Mouse (Mus musculus): ENCODE data around the gene Fam124a. TPM values are rescaled to one million over a fixed set of nuclear protein-coding genes. Genes with fewer than 3 reads are reported as not detected.
"Not testable (repeated sequence)": the region's sequence is repeated elsewhere in the genome, so short reads cannot be mapped to it uniquely, and the experiment has no call there.

Gene Fam124a
- polyA plus RNA-seq, 1 experiment from 2014 or later, result 1.3 TPM

- no peak overlapping the region for H3K4me2 ChIP-seq
- ATAC-seq (replicated peaks; ENCODE audit: insufficient number of reproducible peaks, low FRiP score, low TSS enrichment), result no peak
- H3K4me3 ChIP-seq (ENCODE audit: low read depth, low read length), result no peak overlapping the region
- no peak overlapping the region for H3K9ac ChIP-seq (ENCODE audit: low read depth, low read length)
- no peaks in the 10 kb centered on the region for H3K4me1 ChIP-seq (ENCODE audit: control insufficient read depth, insufficient read depth, low read length)
- H3K27ac ChIP-seq (ENCODE audit: low read depth, low read length), result no peak overlapping the region
- no peaks in the 10 kb centered on the region for H3K27me3 ChIP-seq (ENCODE audit: control insufficient read depth, insufficient read depth, low read length)
- no peaks in the 10 kb centered on the region for H3K9me3 ChIP-seq (replicated peaks; ENCODE audit: control insufficient read depth, low read length)
- WGBS (ENCODE audit: insufficient replicate concordance), result 27% methylated on average over 9 of the region's 9 CpGs
- H3K36me3 ChIP-seq (ENCODE audit: control insufficient read depth, insufficient read depth, low read length), result no peaks in the 10 kb centered on the region
Measured at GRCm38 (mm10) chr14:62637436-62638344, 82.2 kb downstream of the Fam124a start.

- no peak overlapping the region for H3K4me2 ChIP-seq
- 65% methylated on average over 6 of the region's 6 CpGs for WGBS (ENCODE audit: insufficient replicate concordance)
- no peak for ATAC-seq (replicated peaks; ENCODE audit: insufficient number of reproducible peaks, low FRiP score, low TSS enrichment)
Measured at GRCm38 (mm10) chr14:62638345-62638702, 82.8 kb downstream of the Fam124a start.

GRCm38 (mm10) chr14:62639111-62639510 is 83.6 kb downstream of the Fam124a start:
- no peaks in the 10 kb centered on the region for H3K36me3 ChIP-seq (ENCODE audit: control insufficient read depth, insufficient read depth, low read length)
- no peaks in the 10 kb centered on the region for H3K9me3 ChIP-seq (replicated peaks; ENCODE audit: control insufficient read depth, low read length)
- no peaks in the 10 kb centered on the region for H3K4me1 ChIP-seq (ENCODE audit: control insufficient read depth, insufficient read depth, low read length)
- WGBS (ENCODE audit: insufficient replicate concordance), result 62% methylated on average over 6 of the region's 6 CpGs
- H3K4me2 ChIP-seq, result no peak overlapping the region
- no peaks in the 10 kb centered on the region for H3K27me3 ChIP-seq (ENCODE audit: control insufficient read depth, insufficient read depth, low read length)
- no peak overlapping the region for H3K4me3 ChIP-seq (ENCODE audit: low read depth, low read length)
- no peak overlapping the region for H3K9ac ChIP-seq (ENCODE audit: low read depth, low read length)
- no peak overlapping the region for H3K27ac ChIP-seq (ENCODE audit: low read depth, low read length)
- ATAC-seq (replicated peaks; ENCODE audit: insufficient number of reproducible peaks, low FRiP score, low TSS enrichment), result no peak

More at GRCm38 (mm10) chr14:62638345-62638702, 82.8 kb downstream of the Fam124a start:
- Histone ChIP-seq H3K9me3 (replicated peaks; ENCODE audit: control insufficient read depth, low read length) (no peaks in the 10 kb centered on the region), H3K4me1 (ENCODE audit: control insufficient read depth, insufficient read depth, low read length) (no peaks in the 10 kb centered on the region), H3K36me3 (ENCODE audit: control insufficient read depth, insufficient read depth, low read length) (no peaks in the 10 kb centered on the region), H3K4me3 (ENCODE audit: low read depth, low read length) (no peak overlapping the region), H3K9ac (ENCODE audit: low read depth, low read length) (no peak overlapping the region), H3K27me3 (ENCODE audit: control insufficient read depth, insufficient read depth, low read length) (no peaks in the 10 kb centered on the region), H3K27ac (ENCODE audit: low read depth, low read length) (no peak overlapping the region)

- ATAC-seq (replicated peaks; ENCODE audit: insufficient number of reproducible peaks, low FRiP score, low TSS enrichment), result no peak
- no peak overlapping the region for H3K4me2 ChIP-seq
- no peak overlapping the region for H3K4me3 ChIP-seq (ENCODE audit: low read depth, low read length)
- no peak overlapping the region for H3K9ac ChIP-seq (ENCODE audit: low read depth, low read length)
- H3K9me3 ChIP-seq (replicated peaks; ENCODE audit: control insufficient read depth, low read length), result no peaks in the 10 kb centered on the region
- H3K27me3 ChIP-seq (ENCODE audit: control insufficient read depth, insufficient read depth, low read length), result no peaks in the 10 kb centered on the region
- H3K36me3 ChIP-seq (ENCODE audit: control insufficient read depth, insufficient read depth, low read length), result no peaks in the 10 kb centered on the region
- H3K4me1 ChIP-seq (ENCODE audit: control insufficient read depth, insufficient read depth, low read length), result no peaks in the 10 kb centered on the region
- 83% methylated on average over 5 of the region's 5 CpGs for WGBS (ENCODE audit: insufficient replicate concordance)
- no peak overlapping the region for H3K27ac ChIP-seq (ENCODE audit: low read depth, low read length)
Measured at GRCm38 (mm10) chr14:62639551-62639950, 84.0 kb downstream of the Fam124a start.

GRCm38 (mm10) chr14:62640396-62640795 is 84.9 kb downstream of the Fam124a start:
- Histone ChIP-seq H3K27ac (ENCODE audit: low read depth, low read length) (no peak overlapping the region), H3K4me1 (ENCODE audit: control insufficient read depth, insufficient read depth, low read length) (no peaks in the 10 kb centered on the region), H3K4me3 (ENCODE audit: low read depth, low read length) (no peak overlapping the region), H3K9ac (ENCODE audit: low read depth, low read length) (no peak overlapping the region), H3K4me2 (no peak overlapping the region), H3K27me3 (ENCODE audit: control insufficient read depth, insufficient read depth, low read length) (no peaks in the 10 kb centered on the region), H3K36me3 (ENCODE audit: control insufficient read depth, insufficient read depth, low read length) (no peaks in the 10 kb centered on the region), H3K9me3 (replicated peaks; ENCODE audit: control insufficient read depth, low read length) (no peaks in the 10 kb centered on the region)
- no peak for ATAC-seq (replicated peaks; ENCODE audit: insufficient number of reproducible peaks, low FRiP score, low TSS enrichment)
- 59% methylated on average over 4 of the region's 4 CpGs for WGBS (ENCODE audit: insufficient replicate concordance)

GRCm38 (mm10) chr14:62642368-62642767 is 86.8 kb downstream of the Fam124a start:
- H3K27me3 ChIP-seq (ENCODE audit: control insufficient read depth, insufficient read depth, low read length); H3K9me3 ChIP-seq (replicated peaks; ENCODE audit: control insufficient read depth, low read length); H3K9ac ChIP-seq (ENCODE audit: low read depth, low read length); H3K36me3 ChIP-seq (ENCODE audit: control insufficient read depth, insufficient read depth, low read length); H3K4me1 ChIP-seq (ENCODE audit: control insufficient read depth, insufficient read depth, low read length); H3K4me3 ChIP-seq (ENCODE audit: low read depth, low read length); ATAC-seq (replicated peaks; ENCODE audit: insufficient number of reproducible peaks, low FRiP score, low TSS enrichment); H3K27ac ChIP-seq (ENCODE audit: low read depth, low read length); H3K4me2 ChIP-seq: not testable (repeated sequence)
- 69% methylated on average over 5 of the region's 7 CpGs for WGBS (ENCODE audit: insufficient replicate concordance)

- 78% methylated on average over 6 of the region's 6 CpGs for WGBS (ENCODE audit: insufficient replicate concordance)
- no peak overlapping the region for H3K4me3 ChIP-seq (ENCODE audit: low read depth, low read length)
- no peak overlapping the region for H3K4me2 ChIP-seq
- H3K9ac ChIP-seq (ENCODE audit: low read depth, low read length), result no peak overlapping the region
- no peak for ATAC-seq (replicated peaks; ENCODE audit: insufficient number of reproducible peaks, low FRiP score, low TSS enrichment)
- H3K27me3 ChIP-seq (ENCODE audit: control insufficient read depth, insufficient read depth, low read length), result no peaks in the 10 kb centered on the region
- H3K36me3 ChIP-seq (ENCODE audit: control insufficient read depth, insufficient read depth, low read length), result no peaks in the 10 kb centered on the region
- H3K9me3 ChIP-seq (replicated peaks; ENCODE audit: control insufficient read depth, low read length), result no peaks in the 10 kb centered on the region
- H3K27ac ChIP-seq (ENCODE audit: low read depth, low read length), result no peak overlapping the region
- no peaks in the 10 kb centered on the region for H3K4me1 ChIP-seq (ENCODE audit: control insufficient read depth, insufficient read depth, low read length)
Measured at GRCm38 (mm10) chr14:62648405-62648804, 92.9 kb downstream of the Fam124a start.

- Histone ChIP-seq H3K4me2 (no peak overlapping the region), H3K9ac (ENCODE audit: low read depth, low read length) (no peak overlapping the region), H3K27ac (ENCODE audit: low read depth, low read length) (no peak overlapping the region), H3K4me3 (ENCODE audit: low read depth, low read length) (no peak overlapping the region), H3K4me1 (ENCODE audit: control insufficient read depth, insufficient read depth, low read length) (no peaks in the 10 kb centered on the region), H3K9me3 (replicated peaks; ENCODE audit: control insufficient read depth, low read length) (no peaks in the 10 kb centered on the region), H3K27me3 (ENCODE audit: control insufficient read depth, insufficient read depth, low read length) (no peaks in the 10 kb centered on the region), H3K36me3 (ENCODE audit: control insufficient read depth, insufficient read depth, low read length) (no peaks in the 10 kb centered on the region)
- ATAC-seq (replicated peaks; ENCODE audit: insufficient number of reproducible peaks, low FRiP score, low TSS enrichment), result no peak
- WGBS (ENCODE audit: insufficient replicate concordance), result 61% methylated on average over 3 of the region's 3 CpGs
Measured at GRCm38 (mm10) chr14:62650376-62650775, 94.8 kb downstream of the Fam124a start.

- no peak overlapping the region for H3K9ac ChIP-seq (ENCODE audit: low read depth, low read length)
- no peak overlapping the region for H3K4me2 ChIP-seq
- no peaks in the 10 kb centered on the region for H3K36me3 ChIP-seq (ENCODE audit: control insufficient read depth, insufficient read depth, low read length)
- H3K27ac ChIP-seq (ENCODE audit: low read depth, low read length), result no peak overlapping the region
- ATAC-seq (replicated peaks; ENCODE audit: insufficient number of reproducible peaks, low FRiP score, low TSS enrichment), result no peak
- 84% methylated on average over 3 of the region's 3 CpGs for WGBS (ENCODE audit: insufficient replicate concordance)
- no peaks in the 10 kb centered on the region for H3K9me3 ChIP-seq (replicated peaks; ENCODE audit: control insufficient read depth, low read length)
- H3K4me3 ChIP-seq (ENCODE audit: low read depth, low read length), result no peak overlapping the region
- H3K4me1 ChIP-seq (ENCODE audit: control insufficient read depth, insufficient read depth, low read length), result no peaks in the 10 kb centered on the region
- no peaks in the 10 kb centered on the region for H3K27me3 ChIP-seq (ENCODE audit: control insufficient read depth, insufficient read depth, low read length)
Measured at GRCm38 (mm10) chr14:62651771-62652170, 96.2 kb downstream of the Fam124a start.
